Mouse (Mus musculus) cortical plate, adult 2 months (tissue): ENCODE data around the gene Vipas39. TPM values are rescaled to one million over a fixed set of nuclear protein-coding genes. Genes with fewer than 3 reads are reported as not detected.
A peak's percentile ranks its signal among the peaks of the same experiment; 100 is the strongest.

Experiments used
- H3K27ac ChIP-seq: fragments of 200-500 bp; 2 replicates; pipeline ENCODE4 v1.5.1; 2012; ENCODE audit warnings: low read length, control low read depth, inconsistent platforms; ENCODE audit not compliant: insufficient read depth
- H3K4me1 ChIP-seq: fragments of 200-500 bp; 2 replicates; pipeline ENCODE4 v1.6.1; 2011; ENCODE audit warnings: low read length; ENCODE audit not compliant: control insufficient read depth, insufficient read depth
- H3K4me3 ChIP-seq: fragments of 200-500 bp; 2 replicates; pipeline ENCODE4 v1.5.1; 2011; ENCODE audit warnings: mild to moderate bottlenecking, low read length, control low read depth; ENCODE audit not compliant: insufficient read depth
- CTCF ChIP-seq: fragments of 200-500 bp; IDR thresholded peaks from 2 replicates; pipeline ENCODE4 v1.5.1; 2011; ENCODE audit warnings: mild to moderate bottlenecking, control low read depth, low read length; ENCODE audit not compliant: insufficient read depth; ENCODE audit errors: extremely low read depth
- POLR2A ChIP-seq: fragments of 200-500 bp; IDR thresholded peaks from 2 replicates; pipeline ENCODE4 v1.6.1; 2011; ENCODE audit warnings: mild to moderate bottlenecking, low read length, control low read depth; ENCODE audit not compliant: insufficient read depth; ENCODE audit errors: extremely low read depth
- polyA plus RNA-seq: library from polyadenylated mRNA; depleted of rRNA; stranded (reverse); fragments of >200 nt; gene quantifications from 2 replicates; pipeline ENCODE4 v1.2.3, GENCODE M21; 2012; rRNA removed

Gene Vipas39
- polyA plus RNA-seq, 1 experiment = 61.0 TPM

- no peak for TF ChIP-seq CTCF
- TF ChIP-seq POLR2A = no peak
- peaks cover 6% of the 10 kb centered on the region; the same call in 1 of the 2 replicates for H3K4me1 ChIP-seq
- H3K4me3 ChIP-seq = no peak overlapping the region
- no peak overlapping the region for H3K27ac ChIP-seq
Observed at GRCm38 (mm10) chr12:87201694-87202093, 64.4 kb downstream of the Vipas39 start.

- peak within 1 kb of the TSS; percentile 85 for H3K27ac ChIP-seq
- no peak for TF ChIP-seq POLR2A
- TF ChIP-seq CTCF = no peak
- peak within 1 kb of the TSS; percentile 78 for H3K4me3 ChIP-seq
- peaks cover 6% of the 10 kb centered on the region; the same call in 1 of the 2 replicates for H3K4me1 ChIP-seq
Observed at GRCm38 (mm10) chr12:87199973-87200586, 66.0 kb downstream of the Vipas39 start, which contains the start of gene Tmed8. Tmed8 (minus strand) TSS chr12:87200454.

GRCm38 (mm10) chr12:87199206-87199972, 66.7 kb downstream of the Vipas39 start, which contains the start of gene Samd15:
Samd15 (plus strand) TSS chr12:87199723.
- peaks cover 6% of the 10 kb centered on the region; the same call in 1 of the 2 replicates for H3K4me1 ChIP-seq
- peak within 1 kb of the TSS; percentile 85 for H3K27ac ChIP-seq
- H3K4me3 ChIP-seq = peak within 1 kb of the TSS; percentile 78
- TF ChIP-seq POLR2A (no peak), CTCF (no peak)

- Histone ChIP-seq H3K27ac (no peak overlapping the region), H3K4me3 (peak overlapping the region; percentile 78), H3K4me1 (peaks cover 6% of the 10 kb centered on the region; the same call in 1 of the 2 replicates)
- TF ChIP-seq CTCF (no peak), POLR2A (no peak)
Observed at GRCm38 (mm10) chr12:87198792-87199191, 67.3 kb downstream of the Vipas39 start.

GRCm38 (mm10) chr12:87196310-87196709, 69.7 kb downstream of the Vipas39 start:
- Histone ChIP-seq H3K27ac (no peak overlapping the region), H3K4me3 (no peak overlapping the region), H3K4me1 (peaks cover 6% of the 10 kb centered on the region; the same call in 1 of the 2 replicates)
- no peak for TF ChIP-seq CTCF
- TF ChIP-seq POLR2A = no peak

- no peak overlapping the region for H3K27ac ChIP-seq
- no peak for TF ChIP-seq CTCF
- TF ChIP-seq POLR2A = no peak
- peaks cover 6% of the 10 kb centered on the region; the same call in 1 of the 2 replicates for H3K4me1 ChIP-seq
- no peak overlapping the region for H3K4me3 ChIP-seq
Observed at GRCm38 (mm10) chr12:87195069-87195468, 71.0 kb downstream of the Vipas39 start.

GRCm38 (mm10) chr12:87193008-87193407, 73.0 kb downstream of the Vipas39 start:
- peaks cover 4% of the 10 kb centered on the region; the same call in 1 of the 2 replicates for H3K4me1 ChIP-seq
- H3K27ac ChIP-seq = no peak overlapping the region
- no peak overlapping the region for H3K4me3 ChIP-seq
- TF ChIP-seq CTCF (no peak), POLR2A (no peak)

Other genes with a start within 250 kb of the Vipas39 start
- gene Tmem63c, start 244.9 kb downstream of the Vipas39 start, polyA plus RNA-seq = 39.0 and 41.3 TPM in 2 replicates
- gene Ngb, start 163.7 kb downstream of the Vipas39 start, polyA plus RNA-seq = 8.9 and 9.5 TPM in 2 replicates
- 93.6 and 96.5 TPM in 2 replicates for gene Gstz1, start 119.1 kb downstream of the Vipas39 start, polyA plus RNA-seq
- 19.0 and 19.3 TPM in 2 replicates for gene Pomt2, start 118.3 kb downstream of the Vipas39 start, polyA plus RNA-seq
- gene Samd15, start 66.5 kb downstream of the Vipas39 start, polyA plus RNA-seq = 2.8 and 3.4 TPM in 2 replicates
- gene Tmed8, start 65.8 kb downstream of the Vipas39 start, polyA plus RNA-seq = 20.5 and 21.5 TPM in 2 replicates
- 2.0 and 2.5 TPM in 2 replicates for gene Noxred1, start 27.5 kb downstream of the Vipas39 start, polyA plus RNA-seq
- gene Ahsa1, start 223 bp upstream of the Vipas39 start, polyA plus RNA-seq = 179 and 189 TPM in 2 replicates
- 0.23 and 0.25 TPM in 2 replicates for gene Ism2, start 33.4 kb upstream of the Vipas39 start, polyA plus RNA-seq
- 22.4 and 25.0 TPM in 2 replicates for gene Sptlc2, start 122.1 kb upstream of the Vipas39 start, polyA plus RNA-seq
- 66.9 and 70.3 TPM in 2 replicates for gene Slirp, start 177.6 kb upstream of the Vipas39 start, polyA plus RNA-seq
- gene Alkbh1, start 177.8 kb upstream of the Vipas39 start, polyA plus RNA-seq = 17.1 and 17.4 TPM in 2 replicates
- 44.9 and 46.5 TPM in 2 replicates for gene Snw1, start 206.0 kb upstream of the Vipas39 start, polyA plus RNA-seq
- gene Gm5788, start 228.5 kb upstream of the Vipas39 start, polyA plus RNA-seq = not detected in 2 replicates
- gene Gm8300, start 248.1 kb upstream of the Vipas39 start, polyA plus RNA-seq = not detected in 2 replicates